Mouse (Mus musculus) heart, embryonic 12.5 days (tissue): ENCODE results near the gene Wdsub1. TPM values are rescaled to one million over a fixed set of nuclear protein-coding genes. Genes with fewer than 3 reads are reported as not detected.

Experiments
- ATAC-seq: fragments of 200-750 bp; cut with Nextera tagmentation; 2 replicates; pipeline ENCODE4 v1.8.0; 2017; ENCODE audit warnings: moderate TSS enrichment, moderate library complexity; ENCODE audit not compliant: insufficient number of reproducible peaks, low FRiP score
- H3K27ac ChIP-seq: fragments of 300-500 bp; sonication (generic); 2 replicates; pipeline ENCODE4 v1.5.1; 2016; ENCODE audit warnings: mild to moderate bottlenecking, moderate library complexity; ENCODE audit not compliant: poor library complexity, severe bottlenecking
- H3K27me3 ChIP-seq: fragments of 300-500 bp; sonication (generic); replicated peaks from 2 replicates; pipeline ENCODE4 v1.6.1; 2016; ENCODE audit warnings: mild to moderate bottlenecking, moderate library complexity
- H3K36me3 ChIP-seq: fragments of 300-500 bp; sonication (generic); 2 replicates; pipeline ENCODE4 v1.6.1; 2016; ENCODE audit warnings: mild to moderate bottlenecking, moderate library complexity
- H3K4me1 ChIP-seq: fragments of 300-500 bp; sonication (generic); replicated peaks from 2 replicates; pipeline ENCODE4 v1.6.1; 2016; ENCODE audit warnings: mild to moderate bottlenecking
- H3K4me2 ChIP-seq: fragments of 300-500 bp; sonication (generic); 2 replicates; pipeline ENCODE4 v1.6.1; 2016; ENCODE audit warnings: mild to moderate bottlenecking, moderate library complexity
- H3K4me3 ChIP-seq: fragments of 300-500 bp; sonication (generic); 2 replicates; pipeline ENCODE4 v1.5.1; 2016; ENCODE audit warnings: mild to moderate bottlenecking
- H3K9ac ChIP-seq: fragments of 300-500 bp; sonication (generic); 2 replicates; pipeline ENCODE4 v1.6.1; 2016; ENCODE audit warnings: mild to moderate bottlenecking, moderate library complexity
- H3K9me3 ChIP-seq: fragments of 300-500 bp; sonication (generic); replicated peaks from 2 replicates; pipeline ENCODE4 v1.6.1; 2016; ENCODE audit warnings: mild to moderate bottlenecking, moderate library complexity
- WGBS: fragments of 180-500 bp; shearing (Covaris S2); methylation state at CpG from one replicate; pipeline ENCODE4 v1.1.7; 2016; 5-methylcytosine and 5-hydroxymethylcytosine counted together
- polyA plus RNA-seq: library from polyadenylated mRNA; unstranded; fragments of >200 nt; fragmentation: Nextera tagmentation; extraction: Ambion mirVana; gene quantifications from 2 replicates; pipeline ENCODE4 v1.2.1, GENCODE M21; 2016

Gene Wdsub1
- 46.7 and 47.8 TPM in 2 replicates for polyA plus RNA-seq

DNA sequence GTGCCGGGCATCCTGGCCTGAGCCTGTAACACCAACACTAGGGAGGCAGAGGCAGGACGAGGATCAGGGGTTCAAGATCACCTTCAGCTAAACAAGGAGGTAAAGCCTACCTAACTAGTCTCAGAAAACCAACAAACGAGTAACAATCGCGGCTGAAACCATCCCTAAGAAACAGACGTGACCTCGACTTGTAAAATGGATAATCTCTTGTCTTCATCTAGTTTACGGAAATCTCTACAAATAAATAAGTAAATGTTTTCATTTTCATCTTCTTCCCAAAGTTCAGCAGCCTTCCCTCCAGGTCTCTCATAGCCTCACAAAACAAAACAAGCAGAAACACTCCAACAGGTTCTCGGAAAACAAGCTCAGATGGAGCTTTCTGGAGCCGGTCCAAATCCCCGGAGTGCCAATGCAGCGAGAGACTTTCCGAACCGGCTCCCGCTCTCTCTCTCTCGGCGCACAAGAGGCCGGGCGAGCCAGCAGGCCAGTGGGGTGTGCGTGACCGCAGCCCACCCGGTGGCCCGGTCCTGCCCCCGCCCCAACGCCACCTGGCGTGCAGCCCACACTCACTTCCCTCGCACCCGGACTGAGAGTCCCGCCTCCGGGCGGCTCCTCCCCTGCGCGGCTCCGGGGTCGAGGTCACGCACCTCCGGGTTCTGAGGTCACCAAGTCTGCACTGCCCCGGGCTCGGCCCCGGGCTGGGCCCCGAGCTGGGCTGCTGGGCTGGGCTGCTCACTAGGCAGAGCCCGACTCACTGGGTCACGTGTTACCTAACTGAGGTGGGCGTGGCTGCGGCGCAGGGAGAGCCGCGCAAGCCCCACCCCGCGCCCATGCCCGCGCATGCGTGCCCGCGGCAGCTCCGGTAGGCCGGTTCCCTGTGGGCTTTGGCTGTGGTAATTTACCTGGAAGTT is at the start of gene Wdsub1:
Wdsub1 (minus strand) TSS at position 761 of the 911 bp plus-strand sequence.
- Histone ChIP-seq H3K27me3 (no peaks in the 10 kb centered on the region), H3K4me3 (peak within 1 kb of the TSS; percentile 75), H3K9me3 (peaks cover 16% of the 10 kb centered on the region; the same call in 1 of the 2 replicates), H3K9ac (peak within 1 kb of the TSS; percentile 83), H3K36me3 (peaks cover 17% of the 10 kb centered on the region), H3K27ac (peak within 1 kb of the TSS; percentile 80), H3K4me1 (peaks cover 15% of the 10 kb centered on the region), H3K4me2 (peak within 1 kb of the TSS; percentile 64)
- ATAC-seq: peak; percentile 98
- WGBS: 4% methylated on average over 56 of the region's 57 CpGs

DNA sequence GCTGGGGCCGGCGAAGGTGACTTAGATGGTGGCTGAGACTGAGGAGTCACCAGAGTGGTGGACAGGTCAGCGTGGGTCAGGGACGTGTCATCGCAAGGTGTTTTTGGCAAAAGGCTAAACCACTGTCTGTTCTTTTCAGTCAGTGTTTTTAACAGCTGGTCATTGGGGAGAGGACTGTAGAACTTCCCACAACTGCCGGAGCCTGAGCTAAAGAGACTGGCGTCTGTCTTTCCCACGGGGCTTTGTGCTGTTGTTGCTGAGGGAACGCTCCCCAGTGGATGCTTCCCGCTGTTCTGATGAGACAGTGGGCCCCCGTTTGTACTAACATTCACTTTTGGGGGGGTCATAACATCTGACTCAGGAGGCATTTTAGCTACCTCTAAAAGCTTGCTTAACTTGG is 31.2 kb upstream of the Wdsub1 start:
- Histone ChIP-seq H3K4me2 (no peak overlapping the region), H3K36me3 (peaks cover 78% of the 10 kb centered on the region), H3K4me1 (no peaks in the 10 kb centered on the region), H3K9me3 (no peaks in the 10 kb centered on the region), H3K4me3 (no peak overlapping the region), H3K27ac (no peak overlapping the region), H3K9ac (no peak overlapping the region), H3K27me3 (no peaks in the 10 kb centered on the region)
- ATAC-seq: no peak
- WGBS: 89% methylated on average over 11 of the region's 11 CpGs

DNA sequence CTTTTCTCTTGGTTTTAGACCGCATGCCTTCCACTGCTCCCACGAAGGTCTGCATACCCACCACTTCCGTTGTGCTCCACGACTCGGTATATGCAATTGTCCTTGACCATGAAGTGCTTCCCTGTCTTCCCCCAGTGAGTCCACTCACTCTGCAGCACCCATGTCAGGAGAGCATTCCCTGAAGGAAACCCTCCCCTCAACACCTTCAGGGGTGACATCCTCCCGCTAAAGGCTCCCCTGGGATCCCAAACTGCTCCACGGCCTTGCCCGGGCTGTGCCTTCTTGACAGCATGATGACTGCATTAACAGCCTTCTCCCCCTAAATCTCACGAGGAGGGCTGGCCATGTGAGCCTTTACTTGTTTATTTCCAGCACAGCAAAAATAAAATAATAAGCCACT is 25.7 kb upstream of the Wdsub1 start:
- Histone ChIP-seq H3K9ac (no peak overlapping the region), H3K4me2 (no peak overlapping the region), H3K4me3 (no peak overlapping the region), H3K9me3 (no peaks in the 10 kb centered on the region), H3K27ac (no peak overlapping the region), H3K36me3 (peaks cover 66% of the 10 kb centered on the region), H3K27me3 (no peaks in the 10 kb centered on the region), H3K4me1 (peaks cover 3% of the 10 kb centered on the region; the same call in 1 of the 2 replicates)
- ATAC-seq: no peak
- 89% methylated on average over 9 of the region's 9 CpGs for WGBS

DNA sequence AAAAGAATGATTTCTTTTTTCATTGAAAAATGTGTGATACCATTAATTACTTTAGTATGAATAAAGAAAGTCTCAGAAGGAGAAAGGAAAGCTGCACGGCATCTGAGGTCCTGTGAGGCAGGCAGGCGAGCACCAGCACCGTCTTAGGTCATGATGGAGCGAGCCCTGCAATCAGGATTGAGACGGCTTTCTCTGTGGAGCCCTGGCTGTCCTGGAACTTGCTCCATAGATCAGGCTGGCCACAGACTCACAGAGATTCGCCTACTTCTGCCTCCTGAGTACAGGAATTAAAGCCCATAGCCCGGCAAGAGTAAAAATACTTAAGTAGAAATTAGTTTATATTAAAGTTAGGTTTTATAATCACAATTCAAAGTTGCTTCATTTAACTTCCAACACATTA is 21.6 kb upstream of the Wdsub1 start:
- no peak overlapping the region for H3K4me2 ChIP-seq
- no peak overlapping the region for H3K4me3 ChIP-seq
- no peaks in the 10 kb centered on the region for H3K27me3 ChIP-seq
- WGBS: 82% methylated on average over 7 of the region's 7 CpGs
- peaks cover 3% of the 10 kb centered on the region; the same call in 1 of the 2 replicates for H3K4me1 ChIP-seq
- H3K27ac ChIP-seq: no peak overlapping the region
- no peak overlapping the region for H3K9ac ChIP-seq
- no peak for ATAC-seq
- no peaks in the 10 kb centered on the region for H3K9me3 ChIP-seq
- peaks cover 57% of the 10 kb centered on the region for H3K36me3 ChIP-seq

DNA sequence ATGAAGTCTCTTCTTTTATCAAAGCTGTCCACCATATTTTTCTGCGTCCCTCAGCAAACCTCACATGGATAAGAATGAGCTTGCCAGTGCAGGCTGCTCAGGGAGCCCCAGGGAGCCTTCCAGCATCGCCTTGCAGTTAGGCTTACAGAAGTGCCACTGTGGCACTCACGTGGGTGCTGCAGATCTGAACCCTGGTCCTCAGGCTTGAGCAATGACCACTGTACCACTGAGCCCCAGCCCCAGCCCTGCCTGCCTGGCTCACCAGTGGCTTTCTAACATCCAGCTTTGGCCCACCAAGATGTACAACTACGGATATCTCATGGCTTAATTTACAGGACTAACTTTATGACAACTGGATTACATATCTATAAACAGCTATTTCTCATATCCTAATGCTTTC is 16.3 kb upstream of the Wdsub1 start:
- Histone ChIP-seq H3K4me3 (no peak overlapping the region), H3K9ac (no peak overlapping the region), H3K4me2 (no peak overlapping the region), H3K9me3 (no peaks in the 10 kb centered on the region), H3K4me1 (peaks cover 16% of the 10 kb centered on the region), H3K36me3 (peaks cover 42% of the 10 kb centered on the region), H3K27me3 (no peaks in the 10 kb centered on the region), H3K27ac (no peak overlapping the region)
- no peak for ATAC-seq
- 86% methylated on average over 4 of the region's 4 CpGs for WGBS

DNA sequence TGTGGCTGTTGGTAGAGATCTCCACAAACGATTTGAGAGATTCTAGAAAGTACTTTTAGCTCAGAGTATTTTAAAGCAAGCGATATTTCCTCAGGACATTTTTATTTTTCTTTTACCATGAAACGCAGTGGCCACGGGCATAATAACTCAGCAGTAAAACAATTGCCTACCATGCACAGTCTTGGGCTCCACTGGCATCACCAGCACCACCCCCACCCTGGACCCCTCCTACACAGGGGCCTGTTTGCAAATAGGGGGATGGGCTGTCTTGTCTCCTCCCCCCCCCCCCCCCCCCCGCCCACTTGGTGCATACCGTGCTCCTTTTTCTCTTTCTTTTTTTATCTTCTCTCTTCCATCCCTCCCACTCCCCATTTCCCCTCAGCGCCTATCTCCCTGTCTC is 15.7 kb upstream of the Wdsub1 start:
- no peak overlapping the region for H3K9ac ChIP-seq

DNA sequence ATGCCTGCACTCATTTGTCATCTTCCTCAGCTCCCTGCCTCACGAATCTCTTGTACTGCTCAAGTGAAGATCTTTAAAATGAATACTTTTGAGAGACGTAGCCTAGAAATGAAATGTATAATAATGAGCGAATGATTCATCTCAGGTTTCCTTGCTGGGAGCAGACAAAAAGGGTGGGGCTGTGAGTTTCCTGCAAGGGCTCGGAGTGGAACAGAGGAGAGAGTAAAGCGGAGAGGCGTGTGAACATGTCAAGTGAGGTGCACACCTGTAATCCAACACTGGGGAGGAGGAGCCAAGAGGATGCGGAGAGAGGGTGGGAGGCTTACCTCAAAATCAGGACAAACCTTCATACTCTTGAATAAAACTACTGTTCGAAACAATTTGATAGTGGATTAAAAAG is 14.4 kb upstream of the Wdsub1 start:
- 73% methylated on average over 8 of the region's 8 CpGs for WGBS
- peaks cover 13% of the 10 kb centered on the region for H3K4me1 ChIP-seq
- no peak overlapping the region for H3K4me3 ChIP-seq
- no peak for ATAC-seq
- peaks cover 49% of the 10 kb centered on the region for H3K36me3 ChIP-seq
- H3K9ac ChIP-seq: no peak overlapping the region
- no peak overlapping the region for H3K4me2 ChIP-seq
- H3K27me3 ChIP-seq: no peaks in the 10 kb centered on the region
- peak overlapping the region; percentile 49 for H3K27ac ChIP-seq
- H3K9me3 ChIP-seq: no peaks in the 10 kb centered on the region

More for the DNA sequence above, 15.7 kb upstream of the Wdsub1 start:
- no peak overlapping the region for H3K4me3 ChIP-seq
- no peaks in the 10 kb centered on the region for H3K27me3 ChIP-seq
- no peak overlapping the region for H3K27ac ChIP-seq
- ATAC-seq: peak; percentile 51; the same call in 1 of the 2 replicates
- peaks cover 13% of the 10 kb centered on the region for H3K4me1 ChIP-seq
- WGBS: 76% methylated on average over 6 of the region's 7 CpGs
- no peaks in the 10 kb centered on the region for H3K9me3 ChIP-seq
- peaks cover 47% of the 10 kb centered on the region for H3K36me3 ChIP-seq
- H3K4me2 ChIP-seq: no peak overlapping the region

DNA sequence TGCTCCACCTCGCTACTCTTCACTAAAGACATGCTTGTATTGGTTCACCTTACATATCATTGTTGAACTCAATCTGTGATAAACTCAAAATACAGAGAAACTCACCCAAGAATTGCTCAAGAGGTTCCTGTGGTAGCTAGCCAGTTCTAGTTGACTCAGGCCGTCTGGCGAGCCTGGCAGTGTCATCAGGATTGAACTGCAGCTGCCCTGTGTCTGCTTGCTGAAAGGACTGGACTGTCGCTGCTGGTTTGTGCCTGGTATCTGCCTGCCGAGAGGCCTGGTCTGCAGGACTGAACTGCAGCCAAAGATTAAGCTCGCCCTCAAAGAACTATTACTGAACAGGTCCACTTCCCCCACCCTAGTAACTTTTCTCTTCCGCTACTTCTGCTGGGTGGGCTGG is 14.0 kb upstream of the Wdsub1 start:
- Histone ChIP-seq H3K27me3 (no peaks in the 10 kb centered on the region), H3K27ac (peak overlapping the region; percentile 49), H3K9ac (no peak overlapping the region), H3K4me2 (no peak overlapping the region), H3K36me3 (peaks cover 49% of the 10 kb centered on the region), H3K4me1 (peaks cover 13% of the 10 kb centered on the region), H3K9me3 (no peaks in the 10 kb centered on the region), H3K4me3 (no peak overlapping the region)
- WGBS: 40% methylated on average over 7 of the region's 7 CpGs
- ATAC-seq: no peak

DNA sequence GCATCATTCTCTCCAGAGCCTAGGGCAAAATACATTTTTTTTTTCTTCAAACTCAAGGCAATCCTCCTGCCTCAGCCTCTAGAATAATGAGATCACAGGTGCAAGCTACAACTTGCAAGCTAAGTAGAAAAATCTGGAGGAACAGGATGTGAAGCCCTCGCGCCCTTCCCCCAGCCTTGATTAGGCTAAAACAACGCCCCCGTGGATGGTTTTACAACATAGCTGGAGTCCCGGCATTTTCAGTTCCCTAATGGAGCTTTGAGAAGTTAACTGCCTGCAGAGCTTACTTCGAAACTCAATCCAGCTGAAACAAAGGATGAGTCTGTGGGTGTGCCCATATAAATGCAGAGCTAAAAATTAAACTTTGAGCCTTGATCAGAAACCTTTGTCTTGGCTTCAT is 7.3 kb upstream of the Wdsub1 start:
- no peaks in the 10 kb centered on the region for H3K4me1 ChIP-seq
- peaks cover 24% of the 10 kb centered on the region for H3K36me3 ChIP-seq
- 83% methylated on average over 6 of the region's 6 CpGs for WGBS
- H3K27me3 ChIP-seq: no peaks in the 10 kb centered on the region
- ATAC-seq: no peak
- no peaks in the 10 kb centered on the region for H3K9me3 ChIP-seq
- no peak overlapping the region for H3K9ac ChIP-seq
- no peak overlapping the region for H3K4me2 ChIP-seq
- no peak overlapping the region for H3K4me3 ChIP-seq
- H3K27ac ChIP-seq: no peak overlapping the region

DNA sequence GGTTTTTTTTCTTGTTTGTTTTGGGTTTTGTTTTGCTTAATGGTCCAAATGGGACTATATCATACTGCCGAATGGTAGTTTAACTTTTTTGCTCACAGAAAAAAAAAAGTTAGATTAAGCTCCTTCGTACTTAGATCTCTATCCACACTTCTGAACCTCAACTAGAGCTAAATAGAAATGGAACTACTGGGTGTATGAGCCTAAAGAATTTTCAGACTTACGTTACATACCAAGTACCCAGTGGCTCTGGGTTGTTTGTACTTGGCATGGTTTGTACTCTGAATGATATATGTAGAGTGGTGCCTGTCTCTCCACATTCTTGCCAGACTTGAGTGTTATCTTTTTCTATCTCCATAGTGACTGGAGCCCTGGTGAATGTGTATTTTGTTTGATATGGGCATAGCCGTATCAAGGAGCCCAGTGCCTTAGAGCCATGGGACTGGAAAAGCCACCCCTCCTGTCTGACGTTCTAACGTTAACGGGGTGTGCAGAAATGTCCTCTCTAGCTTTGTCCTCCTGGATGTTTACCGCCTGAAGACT is 421 bp upstream of the Wdsub1 start:
- H3K27me3 ChIP-seq: no peaks in the 10 kb centered on the region
- H3K4me1 ChIP-seq: peaks cover 11% of the 10 kb centered on the region; the same call in 1 of the 2 replicates
- H3K27ac ChIP-seq: peak overlapping the region; percentile 80; the same call in 1 of the 2 replicates
- H3K9me3 ChIP-seq: peaks cover 16% of the 10 kb centered on the region; the same call in 1 of the 2 replicates
- peaks cover 11% of the 10 kb centered on the region for H3K36me3 ChIP-seq
- peak overlapping the region; percentile 75 for H3K4me3 ChIP-seq
- peak overlapping the region; percentile 64 for H3K4me2 ChIP-seq
- H3K9ac ChIP-seq: no peak overlapping the region
- 63% methylated on average over 8 of the region's 8 CpGs for WGBS
- ATAC-seq: no peak

DNA sequence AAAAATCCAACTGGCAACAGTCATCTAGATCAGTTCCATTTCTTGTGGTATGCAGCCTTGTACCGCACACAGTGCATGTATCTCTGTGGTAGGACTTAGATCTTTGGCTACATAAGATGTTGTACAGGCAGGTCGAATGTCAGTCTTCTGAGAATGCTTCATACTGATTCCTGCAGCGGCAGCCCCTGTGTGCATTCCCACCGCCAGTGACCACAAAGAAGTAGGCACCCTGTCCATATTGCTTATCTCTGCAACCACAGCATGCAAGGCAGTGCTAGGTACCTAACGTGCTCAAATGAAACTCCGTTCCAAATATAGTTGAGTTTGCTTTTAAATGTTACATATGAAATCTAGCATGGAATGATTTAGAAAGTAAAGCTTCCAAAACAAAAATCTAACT is 987 bp downstream of the Wdsub1 start:
- Histone ChIP-seq H3K4me3 (peak overlapping the region; percentile 75), H3K27ac (peak overlapping the region; percentile 80), H3K4me1 (peaks cover 15% of the 10 kb centered on the region), H3K9ac (peak overlapping the region; percentile 83), H3K36me3 (peaks cover 21% of the 10 kb centered on the region), H3K27me3 (no peaks in the 10 kb centered on the region), H3K4me2 (peak overlapping the region; percentile 64), H3K9me3 (peaks cover 16% of the 10 kb centered on the region; the same call in 1 of the 2 replicates)
- no peak for ATAC-seq
- whole genome bisulfite sequencing: 38% methylated on average over 6 of the region's 6 CpGs
